Mouse (Mus musculus): ENCODE data around the gene Gm21976. TPM values are rescaled to one million over a fixed set of nuclear protein-coding genes. Genes with fewer than 3 reads are reported as not detected.

Gene Gm21976
- not detected in 2 replicates for polyA plus RNA-seq (2012; rRNA removed)

GRCm38 (mm10) chr13:98279686-98280085 lies at the start of gene Gm21976:
Gm21976 (plus strand) TSS chr13:98279887.

GRCm38 (mm10) chr13:98262636-98263457 lies 16.8 kb upstream of the Gm21976 start, which contains the start of the genes Utp15 and Ankra2:
Utp15 (minus strand) TSS chr13:98263041.
Ankra2 (plus strand) TSS chr13:98263074.

GRCm38 (mm10) chr13:98316480-98317245 lies 37.0 kb downstream of the Gm21976 start, which contains the start of gene Btf3:
Btf3 (minus strand) TSS chr13:98317006.

GRCm38 (mm10) chr13:98354090-98354801 lies 74.6 kb downstream of the Gm21976 start, which contains the start of gene Foxd1:
Foxd1 (plus strand) TSS chr13:98354242.

Other genes starting within 250 kb of the Gm21976 start
- 2.9 and 5.1 TPM in 2 replicates for gene Arhgef28, start 73.4 kb upstream of the Gm21976 start, polyA plus RNA-seq (2012; rRNA removed)
- 0.63 and 0.84 TPM in 2 replicates for gene Utp15, start 16.8 kb upstream of the Gm21976 start, polyA plus RNA-seq (2012; rRNA removed)
- gene Ankra2, start 16.8 kb upstream of the Gm21976 start, polyA plus RNA-seq (2012; rRNA removed), result 3.2 and 4.9 TPM in 2 replicates
- gene Btf3, start 37.1 kb downstream of the Gm21976 start, polyA plus RNA-seq (2012; rRNA removed), result 13.6 and 16.2 TPM in 2 replicates
- gene Foxd1, start 74.4 kb downstream of the Gm21976 start, polyA plus RNA-seq (2012; rRNA removed), result not detected in 2 replicates
- 0.30 and 0.55 TPM in 2 replicates for gene Gm10320, start 212.1 kb downstream of the Gm21976 start, polyA plus RNA-seq (2012; rRNA removed)

Data from stomach, adult 2 months (tissue).